ENCODE assay signal across 13 mouse cellular contexts in the genomic region with DNA sequence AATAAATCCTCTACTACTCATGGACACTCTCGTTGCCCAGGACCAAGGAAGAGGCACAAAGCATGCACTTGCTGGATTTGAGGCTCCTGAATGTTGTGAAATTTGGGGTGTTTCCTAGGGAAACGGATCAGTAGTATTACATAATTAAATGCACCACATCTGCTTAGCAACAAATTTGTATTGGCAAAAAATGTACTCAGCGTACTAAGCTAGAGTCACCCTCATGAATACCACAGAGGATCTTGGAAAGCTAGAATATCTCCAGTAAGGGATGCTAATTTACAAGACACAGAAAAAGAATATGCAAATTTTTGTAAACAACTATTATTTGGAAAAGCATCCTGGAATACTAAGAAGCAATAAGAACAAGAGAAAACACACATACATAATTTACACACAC.
"Had no signal": no experiment of that assay in that cellular context is flagged by ENCODE, and none has a peak within 500 bp of the region (broad histone marks: within the 10 kb centered on the region; RNA-seq: fewer than 3 reads in every experiment).

No protein-coding gene starts in this region.

- DNase-seq: kidney, adult 18-20 months; kidney, postnatal 10 days; left cerebral cortex, postnatal 4 days; lung, adult 18-20 months; spleen, adult 18-20 months; thymus, adult 18-20 months; thymus, postnatal 25 days had no signal

- H3K27ac ChIP-seq: intestine, embryonic 15.5 days; limb, embryonic 13.5 days; liver, embryonic 14.5 days; midbrain, embryonic 12.5 days; neural tube, embryonic 15.5 days had no signal

- H3K4me3 ChIP-seq: intestine, embryonic 15.5 days; limb, embryonic 13.5 days; midbrain, embryonic 12.5 days; myocyte; neural tube, embryonic 15.5 days had no signal
